Mouse (Mus musculus) liver, adult 2 months (tissue): ENCODE data around the gene Large2.

Experiments used
- CTCF ChIP-seq: fragments of 200-500 bp; IDR thresholded peaks from 2 replicates; pipeline ENCODE4 v1.5.1; 2011; ENCODE audit warnings: low read depth, low read length, control low read depth
- POLR2A ChIP-seq: fragments of 200-500 bp; IDR thresholded peaks from 2 replicates; pipeline ENCODE4 v1.6.1; 2011; ENCODE audit warnings: low read length, control low read depth; ENCODE audit not compliant: insufficient read depth; ENCODE audit errors: extremely low read depth

- TF ChIP-seq POLR2A = no peak
- no peak for TF ChIP-seq CTCF
These were observed 46.5 kb downstream of the Large2 start for GRCm38 (mm10) chr2:92328206-92328605.
